Mouse (Mus musculus) neural tube, embryonic 13.5 days (tissue): ENCODE data around the gene Taf1b. TPM values are rescaled to one million over a fixed set of nuclear protein-coding genes. Genes with fewer than 3 reads are reported as not detected.

ENCODE experiments used
- ATAC-seq: fragments of 200-750 bp; cut with Nextera tagmentation; 2 replicates; pipeline ENCODE4 v1.8.0; 2017; ENCODE audit warnings: low read depth, mild to moderate bottlenecking, moderate TSS enrichment, moderate library complexity
- H3K27ac ChIP-seq: fragments of 300-500 bp; sonication (generic); replicated peaks from 2 replicates; pipeline ENCODE4 v1.5.1; 2015; ENCODE audit warnings: moderate library complexity, mild to moderate bottlenecking, inconsistent platforms
- H3K27me3 ChIP-seq: fragments of 300-500 bp; sonication (generic); 2 replicates; pipeline ENCODE4 v1.6.1; 2015; ENCODE audit warnings: mild to moderate bottlenecking, inconsistent platforms
- H3K36me3 ChIP-seq: fragments of 300-500 bp; sonication (generic); 2 replicates; pipeline ENCODE4 v1.6.1; 2015; ENCODE audit warnings: mild to moderate bottlenecking, inconsistent platforms
- H3K4me1 ChIP-seq: fragments of 300-500 bp; sonication (generic); replicated peaks from 2 replicates; pipeline ENCODE4 v1.6.1; 2015; ENCODE audit warnings: inconsistent platforms
- H3K4me2 ChIP-seq: fragments of 300-500 bp; sonication (generic); 2 replicates; pipeline ENCODE4 v1.6.1; 2015; ENCODE audit warnings: inconsistent platforms, mild to moderate bottlenecking, moderate library complexity
- H3K4me3 ChIP-seq: fragments of 300-500 bp; sonication (generic); 2 replicates; pipeline ENCODE4 v1.5.1; 2015; ENCODE audit warnings: mild to moderate bottlenecking, inconsistent platforms
- H3K9ac ChIP-seq: fragments of 300-500 bp; sonication (generic); 2 replicates; pipeline ENCODE4 v1.6.1; 2015; ENCODE audit warnings: moderate library complexity, mild to moderate bottlenecking, inconsistent platforms
- H3K9me3 ChIP-seq: fragments of 300-500 bp; sonication (generic); 2 replicates; pipeline ENCODE4 v1.6.1; 2016; ENCODE audit warnings: inconsistent platforms
- WGBS: fragments of 180-500 bp; shearing (Covaris S2); methylation state at CpG from one replicate; pipeline ENCODE4 v1.1.7; 2015; 5-methylcytosine and 5-hydroxymethylcytosine counted together
- polyA plus RNA-seq: library from polyadenylated mRNA; unstranded; fragments of >200 nt; fragmentation: Nextera tagmentation; extraction: Ambion mirVana; gene quantifications from 2 replicates; pipeline ENCODE4 v1.2.1, GENCODE M21; 2015

Gene Taf1b
- polyA plus RNA-seq, 1 experiment from 2014 or later, result 33.8 TPM

DNA sequence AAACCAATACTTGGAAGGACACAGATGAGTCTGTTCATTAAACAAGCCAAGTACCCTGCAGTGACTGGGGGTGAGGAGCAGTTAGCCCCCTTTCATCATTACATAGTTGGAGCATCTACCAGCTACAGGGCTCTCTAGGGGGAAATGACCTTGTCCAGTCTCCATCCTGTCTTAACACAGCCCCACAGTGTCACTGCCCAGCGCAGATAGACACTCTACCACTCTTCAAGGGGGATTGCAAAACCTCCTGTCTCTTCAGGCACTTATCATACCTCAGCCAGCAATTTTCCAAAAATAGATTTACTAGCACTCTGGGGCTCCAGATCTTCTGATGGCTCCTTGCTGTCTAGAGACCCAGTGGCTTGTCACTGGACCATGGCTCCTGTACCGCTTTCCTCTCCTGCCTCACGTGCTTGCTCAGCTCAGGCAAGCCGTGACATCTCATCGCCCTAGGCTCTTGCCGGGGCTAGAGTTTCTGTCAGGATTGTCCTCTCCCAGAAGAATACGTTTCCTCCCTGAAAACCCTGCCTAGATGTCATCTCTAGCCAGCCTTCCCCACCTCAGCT lies 65.3 kb downstream of the Taf1b start:
- ATAC-seq, result no peak
- Histone ChIP-seq H3K36me3 (0 out of 2 replicates have a peak, but pooled peaks cover 11% of the 10 kb centered on the region), H3K27ac (no peak overlapping the region), H3K4me2 (no peak overlapping the region), H3K9ac (no peak overlapping the region), H3K4me3 (no peak overlapping the region), H3K4me1 (no peaks in the 10 kb centered on the region), H3K27me3 (no peaks in the 10 kb centered on the region), H3K9me3 (no peaks in the 10 kb centered on the region)
- 86% methylated on average over 7 of the region's 7 CpGs for WGBS

DNA sequence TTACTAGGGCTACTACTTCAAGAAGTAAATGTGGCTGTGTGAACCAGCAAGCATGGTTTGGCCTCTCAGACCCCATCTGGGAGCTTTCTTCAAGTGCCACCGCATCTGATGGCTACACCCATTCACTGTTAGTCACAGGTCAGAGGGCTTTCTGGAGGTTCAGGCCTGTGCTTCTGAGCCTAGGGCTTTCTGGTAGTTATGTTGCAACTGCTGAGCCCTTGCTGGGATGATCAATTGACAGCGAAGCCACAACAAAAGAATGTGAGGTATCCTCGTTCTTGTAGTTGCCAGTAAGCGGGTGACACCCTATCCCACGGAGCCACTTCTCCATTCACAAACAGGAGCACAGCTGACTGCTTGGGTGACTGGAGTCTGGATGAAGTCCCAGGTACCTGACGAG lies 67.2 kb downstream of the Taf1b start:
- no peak overlapping the region for H3K9ac ChIP-seq
- no peak for ATAC-seq
- 0 out of 2 replicates have a peak, but pooled peaks cover 2% of the 10 kb centered on the region for H3K36me3 ChIP-seq
- no peak overlapping the region for H3K4me3 ChIP-seq
- no peak overlapping the region for H3K27ac ChIP-seq
- WGBS, result 81% methylated on average over 6 of the region's 6 CpGs
- no peaks in the 10 kb centered on the region for H3K4me1 ChIP-seq
- no peaks in the 10 kb centered on the region for H3K9me3 ChIP-seq
- peaks cover 2% of the 10 kb centered on the region; the same call in 1 of the 2 replicates for H3K27me3 ChIP-seq
- no peak overlapping the region for H3K4me2 ChIP-seq

DNA sequence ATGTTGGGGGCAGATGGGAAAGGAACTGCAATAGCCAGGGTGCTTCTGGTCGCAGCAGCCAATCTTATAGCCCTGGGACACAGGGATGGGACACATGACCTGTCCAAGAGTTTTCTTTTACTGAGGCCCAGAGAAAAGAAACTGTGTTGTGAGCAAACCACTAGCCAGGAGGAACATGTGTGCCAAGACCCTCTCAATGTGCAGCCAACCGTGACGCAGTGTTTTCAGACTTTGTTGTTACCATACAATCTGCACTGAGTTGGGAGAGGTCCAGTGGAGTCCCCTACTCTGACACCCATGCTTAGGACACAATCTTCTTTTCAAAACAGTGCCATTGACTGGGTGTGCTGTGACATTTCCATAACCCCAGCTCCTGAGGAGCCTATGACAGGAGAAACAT lies 69.4 kb downstream of the Taf1b start:
- 91% methylated on average over 3 of the region's 3 CpGs for WGBS
- no peak for ATAC-seq
- Histone ChIP-seq H3K4me3 (no peak overlapping the region), H3K27me3 (peaks cover 17% of the 10 kb centered on the region), H3K9me3 (no peaks in the 10 kb centered on the region), H3K36me3 (no peaks in the 10 kb centered on the region), H3K4me1 (peaks cover 7% of the 10 kb centered on the region), H3K9ac (no peak overlapping the region), H3K27ac (no peak overlapping the region), H3K4me2 (no peak overlapping the region)

DNA sequence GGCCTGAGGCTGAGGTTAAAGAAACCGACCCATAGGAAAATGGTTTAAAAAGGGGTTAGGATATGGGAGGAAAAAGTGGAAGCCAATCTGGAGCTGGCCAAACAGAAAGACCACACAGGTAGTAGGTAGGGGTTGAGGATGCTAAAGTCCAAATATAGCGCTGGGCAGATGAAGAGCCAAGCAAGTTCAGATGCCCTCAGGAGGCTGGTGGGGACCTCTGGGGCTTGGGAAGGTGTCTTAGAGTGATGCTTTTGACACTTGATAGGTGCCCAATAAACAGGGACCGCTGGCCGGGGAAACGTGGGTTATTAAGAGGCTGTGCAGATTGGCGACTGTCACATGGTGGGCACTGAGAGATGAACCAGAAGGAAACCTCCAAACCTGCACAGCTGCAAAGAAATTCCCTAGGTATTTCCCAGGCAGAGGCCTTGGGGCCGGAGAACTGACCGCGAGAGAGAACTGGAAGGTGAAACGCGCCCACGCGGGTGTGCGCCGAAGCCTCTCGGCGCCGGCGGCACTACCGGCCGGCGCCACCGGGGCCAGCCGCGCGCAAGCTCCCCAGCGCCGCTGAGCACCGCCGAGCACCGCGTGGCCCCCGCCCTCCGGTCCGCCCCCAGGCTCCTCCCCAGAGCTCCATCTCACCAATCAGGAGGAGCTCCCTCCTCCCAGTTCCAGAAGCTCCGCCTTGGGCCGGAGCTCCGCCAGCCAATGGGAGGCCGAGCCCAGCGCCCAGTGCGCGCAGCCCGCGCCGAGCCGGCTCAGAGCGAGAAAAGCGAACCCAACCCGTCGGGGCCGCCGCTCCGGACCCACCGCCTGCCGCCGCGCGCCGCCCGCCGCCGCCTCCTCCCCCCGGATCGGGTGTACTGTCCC lies 73.6 kb downstream of the Taf1b start, which contains the start of gene Grhl1:
Gene Grhl1, plus strand, starts transcription at position 761 of the 870 bp plus-strand sequence.
- H3K9me3 ChIP-seq, result no peaks in the 10 kb centered on the region
- 3% methylated on average over 47 of the region's 64 CpGs for WGBS
- H3K4me1 ChIP-seq, result peaks cover 9% of the 10 kb centered on the region
- H3K27me3 ChIP-seq, result peaks cover 41% of the 10 kb centered on the region
- no peaks in the 10 kb centered on the region for H3K36me3 ChIP-seq
- peak within 1 kb of the TSS; percentile 74 for H3K4me2 ChIP-seq
- H3K4me3 ChIP-seq, result peak within 1 kb of the TSS; percentile 62
- peak within 1 kb of the TSS; percentile 75 for H3K9ac ChIP-seq
- H3K27ac ChIP-seq, result no peak within 1 kb of the TSS
- peak; percentile 99 for ATAC-seq

DNA sequence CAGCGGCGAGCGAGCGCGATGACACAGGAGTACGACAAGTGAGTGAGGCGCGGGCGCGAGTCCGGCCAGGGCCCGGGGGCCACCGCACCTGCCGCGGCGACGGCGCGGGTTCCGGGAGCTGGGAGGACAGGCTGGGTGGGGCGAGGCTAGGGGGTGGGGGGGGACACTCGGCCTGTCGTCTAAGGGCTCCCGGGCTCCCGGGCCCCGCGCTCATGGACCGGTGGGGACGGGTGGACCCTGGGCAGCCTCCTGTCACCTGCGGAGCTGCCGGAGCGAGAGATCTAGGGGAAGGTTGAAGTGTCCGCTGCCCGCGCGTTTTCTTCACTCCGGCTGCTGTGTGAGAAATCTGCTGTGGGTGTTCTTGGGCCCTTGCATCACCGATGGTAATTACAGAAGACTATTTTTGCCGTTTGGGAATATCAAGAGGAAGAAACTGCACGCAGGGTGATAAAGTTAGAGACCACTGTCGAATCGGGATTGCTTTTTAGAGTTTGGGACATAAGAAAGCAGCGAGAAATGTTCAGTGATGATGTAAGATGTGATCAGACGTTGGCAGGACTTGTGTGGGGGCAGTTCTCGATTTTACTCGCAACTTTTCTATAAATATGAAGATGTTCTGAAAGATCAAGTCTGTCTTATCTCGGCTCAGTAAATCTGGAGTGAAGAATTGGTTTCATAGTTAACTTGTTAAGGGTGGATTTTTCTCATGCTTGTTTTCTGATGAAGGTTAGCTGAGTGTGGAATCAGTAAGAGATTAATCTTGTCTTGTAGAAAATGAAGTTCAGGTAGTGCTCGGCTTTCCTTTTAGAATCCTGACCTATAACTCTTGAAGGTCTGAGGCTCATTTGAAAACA lies 74.5 kb downstream of the Taf1b start:
- peak overlapping the region; percentile 75 for H3K9ac ChIP-seq
- H3K27me3 ChIP-seq, result peaks cover 41% of the 10 kb centered on the region
- 5% methylated on average over 45 of the region's 48 CpGs for WGBS
- no peaks in the 10 kb centered on the region for H3K36me3 ChIP-seq
- ATAC-seq, result peak; percentile 68
- peak overlapping the region; percentile 74 for H3K4me2 ChIP-seq
- H3K4me3 ChIP-seq, result peak overlapping the region; percentile 62
- H3K9me3 ChIP-seq, result no peaks in the 10 kb centered on the region
- peaks cover 9% of the 10 kb centered on the region for H3K4me1 ChIP-seq
- H3K27ac ChIP-seq, result no peak overlapping the region

DNA sequence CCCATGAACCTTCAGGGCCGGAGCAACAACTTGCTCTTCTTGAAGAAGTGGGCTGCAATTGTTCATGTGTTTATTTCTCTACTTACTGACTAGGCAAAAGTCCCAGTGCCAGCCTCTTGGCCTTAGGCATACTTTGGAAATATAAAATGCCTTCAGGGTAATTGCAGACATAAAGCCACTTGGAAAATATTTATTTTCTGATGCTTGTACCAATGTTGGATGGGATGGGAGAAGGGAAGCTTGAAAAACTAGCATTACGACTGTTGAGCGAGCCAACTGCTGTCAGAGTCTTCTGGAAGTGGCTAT lies 75.1 kb downstream of the Taf1b start:
- H3K27me3 ChIP-seq, result peaks cover 41% of the 10 kb centered on the region
- no peak overlapping the region for H3K4me2 ChIP-seq
- no peak overlapping the region for H3K27ac ChIP-seq

DNA sequence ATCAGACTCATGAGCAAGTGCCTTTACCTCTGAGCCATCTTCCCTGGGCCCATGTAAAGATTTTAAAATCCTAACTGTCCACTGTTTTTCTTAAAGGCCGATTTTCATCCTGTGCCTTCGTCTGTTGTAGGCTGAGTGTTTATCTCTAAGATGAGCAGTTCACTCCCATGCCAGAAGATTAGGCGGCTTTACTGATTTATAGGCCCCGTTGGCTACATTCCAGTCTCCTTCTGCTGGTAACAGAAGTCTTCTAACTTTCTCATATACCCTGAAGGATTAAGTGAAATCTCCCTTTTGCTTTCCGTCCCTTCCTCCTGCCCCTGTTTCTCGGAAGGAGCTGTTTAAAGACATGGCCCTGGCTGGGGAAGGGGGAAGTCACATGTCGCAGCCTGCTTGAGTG lies 76.7 kb downstream of the Taf1b start:
- ATAC-seq, result no peak
- no peaks in the 10 kb centered on the region for H3K36me3 ChIP-seq
- H3K9ac ChIP-seq, result 0 out of 2 replicates have a peak overlapping the region, but pooled peaks have one; percentile 0
- no peaks in the 10 kb centered on the region for H3K9me3 ChIP-seq
- 46% methylated on average over 7 of the region's 7 CpGs for WGBS
- H3K27me3 ChIP-seq, result peaks cover 41% of the 10 kb centered on the region
- no peak overlapping the region for H3K4me2 ChIP-seq
- peaks cover 9% of the 10 kb centered on the region for H3K4me1 ChIP-seq
- H3K27ac ChIP-seq, result no peak overlapping the region
- H3K4me3 ChIP-seq, result no peak overlapping the region

More for the DNA sequence above, 75.1 kb downstream of the Taf1b start:
- WGBS, result 47% methylated on average over 3 of the region's 3 CpGs
- ATAC-seq, result no peak
- peaks cover 9% of the 10 kb centered on the region for H3K4me1 ChIP-seq
- no peak overlapping the region for H3K4me3 ChIP-seq
- H3K36me3 ChIP-seq, result no peaks in the 10 kb centered on the region
- H3K9me3 ChIP-seq, result no peaks in the 10 kb centered on the region
- no peak overlapping the region for H3K9ac ChIP-seq

DNA sequence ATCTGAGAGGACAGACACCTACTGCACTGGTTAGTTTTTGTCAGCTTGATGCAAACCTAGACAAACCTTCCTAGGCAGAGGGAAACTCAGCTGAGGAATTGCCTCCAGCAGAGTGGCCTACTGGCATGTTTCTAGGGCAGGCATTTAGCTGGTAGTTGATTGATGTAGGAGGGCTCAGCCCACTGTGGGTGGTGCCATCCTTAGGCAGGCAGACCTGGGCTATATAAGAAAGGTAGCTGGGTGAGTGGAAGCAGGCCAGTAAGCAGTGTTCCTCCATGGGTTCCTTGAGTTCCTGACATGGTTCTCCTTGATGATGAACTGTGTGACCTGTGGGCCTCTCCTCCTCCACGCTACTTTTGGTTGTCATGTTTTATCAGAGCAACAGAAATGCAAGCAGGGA lies 82.3 kb downstream of the Taf1b start:
- H3K4me3 ChIP-seq, result no peak overlapping the region
- H3K4me1 ChIP-seq, result no peaks in the 10 kb centered on the region
- WGBS, result 85% methylated on average over 1 of the region's 1 CpGs
- H3K27me3 ChIP-seq, result no peaks in the 10 kb centered on the region
- H3K4me2 ChIP-seq, result no peak overlapping the region
- no peaks in the 10 kb centered on the region for H3K36me3 ChIP-seq
- H3K9me3 ChIP-seq, result no peaks in the 10 kb centered on the region
- ATAC-seq, result no peak
- no peak overlapping the region for H3K9ac ChIP-seq
- H3K27ac ChIP-seq, result no peak overlapping the region

DNA sequence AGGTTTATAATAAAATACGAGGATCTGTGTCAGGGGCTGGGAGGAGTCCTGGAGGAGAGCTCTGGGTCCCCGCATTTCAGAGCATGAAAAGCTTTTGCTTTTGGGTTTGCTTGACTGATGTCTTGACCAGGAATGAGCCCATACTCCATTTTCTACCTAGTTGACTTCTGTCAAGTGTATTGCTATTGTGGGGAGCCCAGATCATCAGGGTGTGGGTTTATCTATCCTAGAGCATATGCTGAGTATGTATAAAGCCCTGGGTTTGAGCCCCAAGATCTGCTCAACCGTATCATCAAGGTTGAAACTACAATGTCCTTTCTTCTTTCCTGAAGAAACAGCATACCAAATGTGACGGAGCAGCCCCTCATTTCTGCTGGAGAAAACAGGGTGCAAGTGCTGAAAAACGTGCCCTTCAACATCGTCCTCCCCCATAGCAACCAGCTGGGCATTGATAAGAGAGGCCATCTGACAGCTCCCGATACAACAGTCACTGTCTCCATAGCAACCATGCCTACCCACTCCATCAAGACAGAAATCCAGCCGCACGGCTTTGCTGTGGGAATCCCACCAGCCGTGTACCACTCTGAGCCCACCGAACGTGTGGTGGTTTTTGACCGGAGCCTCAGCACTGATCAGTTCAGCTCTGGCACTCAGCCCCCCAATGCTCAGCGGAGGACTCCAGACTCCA lies 83.0 kb downstream of the Taf1b start:
- no peaks in the 10 kb centered on the region for H3K4me1 ChIP-seq
- no peak overlapping the region for H3K4me2 ChIP-seq
- no peak for ATAC-seq
- no peaks in the 10 kb centered on the region for H3K9me3 ChIP-seq
- H3K27me3 ChIP-seq, result no peaks in the 10 kb centered on the region
- no peaks in the 10 kb centered on the region for H3K36me3 ChIP-seq
- WGBS, result 69% methylated on average over 14 of the region's 14 CpGs
- no peak overlapping the region for H3K9ac ChIP-seq
- H3K27ac ChIP-seq, result no peak overlapping the region
- no peak overlapping the region for H3K4me3 ChIP-seq

DNA sequence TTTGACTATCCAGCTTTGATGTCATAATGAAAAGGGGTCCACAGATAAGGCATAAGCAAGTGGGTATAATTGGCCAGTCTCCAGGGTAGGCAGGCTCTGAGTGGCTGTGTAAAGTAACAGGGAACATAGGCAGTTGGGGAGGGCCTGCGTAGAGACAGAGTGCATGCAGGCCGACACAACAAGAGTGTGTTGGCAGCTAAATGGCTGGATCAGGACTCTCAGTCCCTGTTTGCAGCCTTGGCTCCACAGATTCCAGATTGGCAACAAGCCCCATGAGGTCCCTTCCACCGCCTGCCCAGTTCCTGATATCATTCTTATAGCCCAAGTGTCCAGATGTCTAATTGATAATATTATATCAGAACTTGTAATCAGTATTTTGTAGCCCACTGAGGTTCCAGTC lies 85.5 kb downstream of the Taf1b start:
- Histone ChIP-seq H3K9me3 (no peaks in the 10 kb centered on the region), H3K4me2 (no peak overlapping the region), H3K27me3 (no peaks in the 10 kb centered on the region), H3K4me3 (no peak overlapping the region), H3K27ac (no peak overlapping the region), H3K4me1 (no peaks in the 10 kb centered on the region), H3K9ac (no peak overlapping the region), H3K36me3 (no peaks in the 10 kb centered on the region)
- no peak for ATAC-seq
- 91% methylated on average over 3 of the region's 3 CpGs for WGBS

DNA sequence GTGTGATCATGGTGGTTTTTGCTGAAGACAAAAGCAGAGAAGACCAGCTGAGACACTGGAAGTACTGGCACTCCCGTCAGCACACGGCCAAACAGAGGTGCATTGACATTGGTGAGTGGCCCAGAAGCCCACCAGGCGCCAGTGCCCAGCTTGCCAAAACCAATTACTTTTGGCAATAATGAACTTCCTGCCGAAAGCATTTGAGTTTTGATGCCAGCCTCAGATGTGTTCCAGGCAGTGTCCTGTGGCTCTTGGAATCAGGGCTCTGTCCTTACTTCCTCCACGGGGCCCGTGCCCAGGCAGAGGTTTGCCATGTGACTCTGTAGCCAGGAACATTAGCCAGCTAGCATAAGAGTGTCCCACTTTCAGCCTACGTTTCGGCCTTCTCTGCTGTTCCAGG lies 86.7 kb downstream of the Taf1b start:
- no peak overlapping the region for H3K4me2 ChIP-seq
- H3K9me3 ChIP-seq, result no peaks in the 10 kb centered on the region
- no peaks in the 10 kb centered on the region for H3K4me1 ChIP-seq
- H3K27ac ChIP-seq, result no peak overlapping the region
- H3K36me3 ChIP-seq, result no peaks in the 10 kb centered on the region
- H3K27me3 ChIP-seq, result no peaks in the 10 kb centered on the region
- ATAC-seq, result no peak
- WGBS, result 88% methylated on average over 8 of the region's 8 CpGs
- H3K4me3 ChIP-seq, result no peak overlapping the region
- H3K9ac ChIP-seq, result no peak overlapping the region
